Mouse (Mus musculus) forebrain, embryonic 14.5 days (tissue): ENCODE data around the gene Ypel4. TPM values are rescaled to one million over a fixed set of nuclear protein-coding genes. Genes with fewer than 3 reads are reported as not detected.
A peak's percentile ranks its signal among the peaks of the same experiment; 100 is the strongest.
"Not testable (repeated sequence)": the region's sequence is repeated elsewhere in the genome, so short reads cannot be mapped to it uniquely, and the experiment has no call there.

Source experiments
- ATAC-seq: fragments of 200-750 bp; cut with Nextera tagmentation; 2 replicates; pipeline ENCODE4 v1.8.0; 2017; ENCODE audit warnings: mild to moderate bottlenecking, moderate library complexity
- DNase-seq: peaks from one replicate; pipeline ENCODE4 v3.0.0-alpha.2; 2015; ENCODE audit warnings: low spot score
- H3K27ac ChIP-seq: fragments of 300-500 bp; sonication (generic); 2 replicates; pipeline ENCODE4 v1.5.1; 2014; ENCODE audit warnings: low read depth, mild to moderate bottlenecking, control low read depth, low read length, moderate library complexity
- H3K27me3 ChIP-seq: fragments of 300-500 bp; sonication (generic); replicated peaks from 2 replicates; pipeline ENCODE4 v1.6.1; 2014; ENCODE audit warnings: low read length, control low read depth, mixed read lengths; ENCODE audit not compliant: control insufficient read depth, insufficient read depth
- H3K36me3 ChIP-seq: fragments of 300-500 bp; sonication (generic); 2 replicates; pipeline ENCODE4 v1.6.1; 2014; ENCODE audit warnings: low read length, control low read depth; ENCODE audit not compliant: control insufficient read depth, insufficient read depth
- H3K4me1 ChIP-seq: fragments of 300-500 bp; sonication (generic); 2 replicates; pipeline ENCODE4 v1.6.1; 2014; ENCODE audit warnings: antibody characterized with exemption, low read length, control low read depth; ENCODE audit not compliant: control insufficient read depth, insufficient read depth
- H3K4me2 ChIP-seq: fragments of 300-500 bp; sonication (generic); 2 replicates; pipeline ENCODE4 v1.6.1; 2014; ENCODE audit warnings: mild to moderate bottlenecking, control low read depth, low read length
- H3K4me3 ChIP-seq: fragments of 300-500 bp; sonication (generic); 2 replicates; pipeline ENCODE4 v1.5.1; 2014; ENCODE audit warnings: low read depth, low read length, control low read depth
- H3K9ac ChIP-seq: fragments of 300-500 bp; sonication (generic); 2 replicates; pipeline ENCODE4 v1.6.1; 2014; ENCODE audit warnings: mild to moderate bottlenecking, low read length, control low read depth, moderate library complexity
- H3K9me3 ChIP-seq: fragments of 300-500 bp; sonication (generic); replicated peaks from 2 replicates; pipeline ENCODE4 v1.6.1; 2016; ENCODE audit warnings: low read length, control low read depth, mixed read lengths; ENCODE audit not compliant: control insufficient read depth
- WGBS: fragments of 180-500 bp; shearing (Covaris S2); extraction: QIAGEN DNeasy Blood & Tissue Kit; methylation state at CpG from one replicate; pipeline ENCODE4 v1.1.7; 2014; 5-methylcytosine and 5-hydroxymethylcytosine counted together
- polyA plus RNA-seq: library from polyadenylated mRNA; unstranded; fragments of >200 nt; fragmentation: Nextera tagmentation; extraction: Ambion mirVana; gene quantifications from 2 replicates; pipeline ENCODE4 v1.2.1, GENCODE M21; 2014

Gene Ypel4
- polyA plus RNA-seq, 1 experiment from 2014 or later: 16.3 TPM

- ATAC-seq (no peak), DNase-seq (no peak)
- H3K36me3 ChIP-seq: peaks cover 42% of the 10 kb centered on the region
- H3K9ac ChIP-seq: no peak overlapping the region
- no peaks in the 10 kb centered on the region for H3K9me3 ChIP-seq
- 95% methylated on average over 14 of the region's 14 CpGs for WGBS
- no peaks in the 10 kb centered on the region for H3K27me3 ChIP-seq
- peaks cover 8% of the 10 kb centered on the region for H3K4me1 ChIP-seq
- H3K4me2 ChIP-seq: no peak overlapping the region
- H3K27ac ChIP-seq: no peak overlapping the region
- H3K4me3 ChIP-seq: no peak overlapping the region
Observed at GRCm38 (mm10) chr2:84723856-84724255, 10.0 kb upstream of the Ypel4 start.

- DNase-seq (no peak), ATAC-seq (no peak)
- Histone ChIP-seq H3K4me3 (no peak overlapping the region), H3K27ac (no peak overlapping the region), H3K4me1 (peaks cover 8% of the 10 kb centered on the region), H3K4me2 (peak overlapping the region; percentile 93; the same call in 1 of the 2 replicates), H3K9me3 (no peaks in the 10 kb centered on the region), H3K36me3 (peaks cover 42% of the 10 kb centered on the region), H3K27me3 (no peaks in the 10 kb centered on the region), H3K9ac (no peak overlapping the region)
- WGBS: 94% methylated on average over 10 of the region's 10 CpGs
Observed at GRCm38 (mm10) chr2:84725770-84726169, 8.1 kb upstream of the Ypel4 start.

DNA sequence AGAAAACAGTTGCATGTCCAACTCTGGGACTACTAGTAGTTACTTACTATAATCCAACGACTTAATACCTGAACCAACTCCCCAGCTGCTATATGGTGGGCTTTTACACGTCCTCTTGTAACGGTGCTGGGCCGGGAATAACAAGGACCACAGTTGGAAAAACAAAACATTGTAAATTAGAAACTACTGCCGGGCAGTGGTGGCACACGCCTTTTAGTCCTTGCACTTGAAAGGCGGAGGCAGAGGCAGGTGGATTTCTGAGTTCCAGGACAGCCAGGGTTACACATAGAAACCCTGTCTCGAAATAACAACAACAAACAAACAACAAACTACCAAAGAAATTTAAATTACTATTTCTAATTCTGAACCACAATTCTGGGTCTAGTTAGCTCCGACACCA lies 7.1 kb upstream of the Ypel4 start:
- Histone ChIP-seq H3K36me3 (peaks cover 34% of the 10 kb centered on the region), H3K27me3 (no peaks in the 10 kb centered on the region), H3K4me1 (peaks cover 8% of the 10 kb centered on the region), H3K4me2 (peak overlapping the region; percentile 93), H3K27ac (no peak overlapping the region), H3K9me3 (no peaks in the 10 kb centered on the region), H3K9ac (peak overlapping the region; percentile 72), H3K4me3 (peak overlapping the region; percentile 64)
- ATAC-seq: peak; percentile 18
- no peak for DNase-seq
- 5% methylated on average over 9 of the region's 9 CpGs for WGBS

DNA sequence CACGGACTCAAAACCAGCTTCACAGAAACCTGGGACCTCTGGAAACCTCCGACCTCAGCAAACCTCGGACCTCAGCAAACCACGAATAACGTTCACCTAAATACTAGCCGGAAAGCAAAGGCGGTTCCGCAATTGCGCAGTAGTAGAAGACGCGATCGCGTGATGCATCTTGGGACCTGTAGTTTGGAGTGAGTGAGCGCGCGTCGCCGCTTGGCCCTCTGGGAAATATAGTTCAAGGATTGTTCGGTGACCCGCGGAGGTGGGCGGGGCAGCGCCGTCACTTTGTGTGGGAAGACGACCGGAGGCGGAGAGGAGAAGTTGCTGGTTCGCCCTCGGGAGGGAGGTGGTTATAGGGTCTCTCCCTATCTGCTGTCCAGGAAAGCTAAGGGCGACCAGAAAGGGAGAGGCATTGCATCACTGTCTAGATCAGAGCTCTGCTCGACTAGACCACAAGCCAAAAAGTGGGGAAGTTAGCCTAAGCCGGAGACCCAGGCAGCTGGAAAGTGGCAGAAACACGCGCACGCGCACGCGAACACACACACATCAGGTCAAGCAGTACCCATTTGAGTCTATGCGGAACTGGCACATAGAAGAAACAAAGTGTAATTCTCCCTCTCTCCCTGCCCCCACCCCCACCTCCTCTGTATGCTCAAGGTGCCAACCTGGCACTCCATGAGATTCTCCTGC lies 6.5 kb upstream of the Ypel4 start, which contains the start of gene Clp1:
TSS of gene Clp1 (minus strand) at position 179 of the 687 bp plus-strand sequence.
- ATAC-seq: peak; percentile 97

DNA sequence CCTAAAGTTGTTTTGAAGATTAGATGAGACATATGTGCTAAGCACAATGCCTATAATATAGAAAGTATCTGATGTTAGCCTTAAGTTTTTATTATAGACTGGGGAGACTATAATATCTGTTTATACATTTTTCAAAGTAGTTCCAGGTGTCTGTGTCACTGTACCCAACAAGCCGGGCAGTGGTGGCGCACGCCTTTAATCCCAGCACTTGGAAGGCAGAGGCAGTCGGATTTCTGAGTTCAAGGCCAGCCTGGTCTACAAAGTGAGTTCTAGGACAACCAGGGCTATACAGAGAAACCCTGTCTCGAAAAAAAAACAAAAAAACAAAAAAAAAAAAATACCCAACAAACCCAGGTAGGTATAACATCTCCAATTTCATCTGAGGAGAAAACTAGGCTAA lies 5.7 kb upstream of the Ypel4 start:
- not testable (repeated sequence) for H3K27me3 ChIP-seq, H3K9ac ChIP-seq, H3K4me1 ChIP-seq, H3K9me3 ChIP-seq, H3K4me3 ChIP-seq, H3K4me2 ChIP-seq, ATAC-seq, H3K27ac ChIP-seq, DNase-seq
- H3K36me3 ChIP-seq: peaks cover 26% of the 10 kb centered on the region
- 83% methylated on average over 5 of the region's 5 CpGs for WGBS

More for the DNA sequence above, 6.5 kb upstream of the Ypel4 start, which contains the start of gene Clp1:
- Histone ChIP-seq H3K9ac (peak within 1 kb of the TSS; percentile 72), H3K27ac (peak within 1 kb of the TSS; percentile 61; the same call in 1 of the 2 replicates), H3K4me2 (peak within 1 kb of the TSS; percentile 93), H3K36me3 (peaks cover 29% of the 10 kb centered on the region), H3K27me3 (no peaks in the 10 kb centered on the region), H3K4me3 (peak within 1 kb of the TSS; percentile 64), H3K9me3 (no peaks in the 10 kb centered on the region), H3K4me1 (peaks cover 8% of the 10 kb centered on the region)
- peak; percentile 99 for DNase-seq
- WGBS: under 1% methylated on average over 39 of the region's 39 CpGs

DNA sequence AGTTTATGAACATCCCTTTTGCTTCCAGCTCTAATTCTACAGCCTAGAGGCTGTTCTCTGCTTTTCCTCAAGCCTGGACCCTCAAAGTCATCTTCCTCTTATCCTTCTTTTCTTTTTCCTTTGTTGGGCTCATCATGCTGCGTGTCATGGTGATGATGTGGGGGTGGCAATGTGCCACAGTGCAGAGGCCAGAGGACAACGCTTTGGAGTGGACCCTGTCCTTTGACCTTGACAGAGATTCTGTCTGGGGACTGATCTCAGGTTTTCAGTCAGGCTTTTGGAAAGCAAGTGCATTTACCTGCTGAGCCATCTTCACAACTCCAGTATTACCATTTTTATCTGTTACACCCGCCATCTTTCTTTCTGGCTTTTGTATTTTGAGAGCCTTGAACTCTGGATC lies 2.7 kb upstream of the Ypel4 start:
- Histone ChIP-seq H3K4me3 (no peak overlapping the region), H3K9me3 (no peaks in the 10 kb centered on the region), H3K36me3 (no peaks in the 10 kb centered on the region), H3K4me2 (no peak overlapping the region), H3K27me3 (no peaks in the 10 kb centered on the region), H3K4me1 (peaks cover 22% of the 10 kb centered on the region), H3K9ac (no peak overlapping the region), H3K27ac (no peak overlapping the region)
- WGBS: 88% methylated on average over 3 of the region's 3 CpGs
- ATAC-seq: no peak
- no peak for DNase-seq

DNA sequence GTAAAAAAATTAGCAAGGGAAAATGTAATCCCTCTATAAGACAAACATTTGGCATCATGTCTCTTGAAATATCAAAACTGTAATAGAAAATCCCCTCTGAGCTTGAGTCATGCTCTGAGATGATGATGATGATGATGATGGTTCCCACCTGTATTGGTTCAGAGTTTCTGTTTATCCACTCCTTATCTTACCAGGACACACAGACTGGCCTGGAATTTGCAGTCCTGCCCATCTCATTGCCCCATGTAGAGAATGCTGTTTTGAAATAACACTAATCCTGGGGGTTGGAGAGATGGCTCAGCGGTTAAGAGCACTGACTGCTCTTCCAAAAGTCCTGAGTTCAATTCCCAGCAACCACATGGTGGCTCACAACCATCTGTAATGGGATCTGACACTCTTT lies 1.5 kb upstream of the Ypel4 start:
- ATAC-seq (no peak), DNase-seq (no peak)
- peaks cover 28% of the 10 kb centered on the region for H3K4me1 ChIP-seq
- no peak overlapping the region for H3K4me2 ChIP-seq
- no peak overlapping the region for H3K27ac ChIP-seq
- no peaks in the 10 kb centered on the region for H3K27me3 ChIP-seq
- no peaks in the 10 kb centered on the region for H3K36me3 ChIP-seq
- no peak overlapping the region for H3K4me3 ChIP-seq
- no peak overlapping the region for H3K9ac ChIP-seq
- no peaks in the 10 kb centered on the region for H3K9me3 ChIP-seq
- whole genome bisulfite sequencing: 81% methylated on average over 1 of the region's 1 CpGs

GRCm38 (mm10) chr2:84734351-84734864 lies 550 bp downstream of the Ypel4 start:
- no peaks in the 10 kb centered on the region for H3K36me3 ChIP-seq
- WGBS: 1% methylated on average over 11 of the region's 11 CpGs
- H3K27ac ChIP-seq: peak overlapping the region; percentile 45
- H3K4me2 ChIP-seq: peak overlapping the region; percentile 77
- peak overlapping the region; percentile 38 for H3K4me3 ChIP-seq
- ATAC-seq (peak; percentile 61), DNase-seq (peak; percentile 70)
- peak overlapping the region; percentile 68 for H3K9ac ChIP-seq
- peaks cover 45% of the 10 kb centered on the region for H3K4me1 ChIP-seq
- H3K9me3 ChIP-seq: no peaks in the 10 kb centered on the region
- no peaks in the 10 kb centered on the region for H3K27me3 ChIP-seq

DNA sequence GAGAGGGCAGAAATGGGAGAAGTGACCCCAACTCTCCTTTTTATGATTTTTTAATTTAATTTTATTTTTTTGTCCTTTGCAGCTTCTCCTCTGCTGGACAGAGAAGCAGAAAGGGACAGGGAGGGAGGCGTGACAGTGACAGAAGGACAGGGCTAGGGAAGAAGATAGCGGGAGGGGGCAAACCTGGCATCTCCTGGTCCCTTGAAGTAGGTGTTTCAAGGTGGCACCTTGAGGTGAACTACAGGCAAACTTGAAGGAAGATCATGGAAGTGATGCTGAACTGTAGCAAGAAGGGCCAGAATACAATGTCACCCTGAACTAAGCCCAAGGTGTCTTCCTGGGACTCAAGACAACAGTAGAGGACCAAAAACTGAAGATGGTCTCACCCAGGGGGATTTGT lies 1.1 kb downstream of the Ypel4 start:
- Histone ChIP-seq H3K4me2 (peak overlapping the region; percentile 77), H3K4me3 (peak overlapping the region; percentile 38), H3K4me1 (peaks cover 45% of the 10 kb centered on the region), H3K9me3 (no peaks in the 10 kb centered on the region), H3K36me3 (no peaks in the 10 kb centered on the region; the same call in 1 of the 2 replicates), H3K27me3 (no peaks in the 10 kb centered on the region), H3K9ac (peak overlapping the region; percentile 68), H3K27ac (0 out of 2 replicates have a peak overlapping the region, but pooled peaks have one; percentile 45)
- DNase-seq: peak; percentile 2
- no peak for ATAC-seq
- WGBS: 0% methylated on average over 2 of the region's 2 CpGs
